Mouse (Mus musculus) liver (tissue): ENCODE measurements around the gene Rpl31.
A peak's percentile ranks its signal among the peaks of the same experiment; 100 is the strongest.

Source experiments
- DNase-seq: peaks from one replicate; pipeline ENCODE4 v3.0.0-alpha.2; 2020; ENCODE audit warnings: mixed read lengths

Rpl31 gene

GRCm38 (mm10) chr1:39367601-39368266, at the start of gene Rpl31:
Gene Rpl31 (plus strand): TSS chr1:39367842.
- DNase-seq, result peak; percentile 96

DNA sequence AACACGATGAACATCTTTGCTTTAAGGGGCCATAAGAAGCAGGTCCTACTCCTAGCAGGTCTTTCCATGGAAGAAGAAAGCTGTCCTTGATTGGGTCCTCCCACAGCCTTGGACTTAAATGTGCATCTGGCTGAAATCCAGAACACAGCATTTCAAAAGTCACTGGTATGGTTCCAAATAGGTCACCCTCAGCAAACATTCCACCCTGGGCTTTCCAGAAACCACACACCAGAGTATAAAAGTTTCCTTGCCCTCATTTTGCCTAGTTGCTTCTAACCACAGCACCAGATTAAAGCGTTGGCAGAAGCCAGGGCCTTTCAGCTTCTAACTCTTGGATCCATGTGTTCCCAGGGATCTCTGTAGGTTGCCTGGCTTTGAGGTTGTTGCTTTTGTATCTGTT, 49.7 kb upstream of the Rpl31 start:
- no peak for DNase-seq

- no peak for DNase-seq
Observed at GRCm38 (mm10) chr1:39318870-39319269, 48.8 kb upstream of the Rpl31 start.

DNA sequence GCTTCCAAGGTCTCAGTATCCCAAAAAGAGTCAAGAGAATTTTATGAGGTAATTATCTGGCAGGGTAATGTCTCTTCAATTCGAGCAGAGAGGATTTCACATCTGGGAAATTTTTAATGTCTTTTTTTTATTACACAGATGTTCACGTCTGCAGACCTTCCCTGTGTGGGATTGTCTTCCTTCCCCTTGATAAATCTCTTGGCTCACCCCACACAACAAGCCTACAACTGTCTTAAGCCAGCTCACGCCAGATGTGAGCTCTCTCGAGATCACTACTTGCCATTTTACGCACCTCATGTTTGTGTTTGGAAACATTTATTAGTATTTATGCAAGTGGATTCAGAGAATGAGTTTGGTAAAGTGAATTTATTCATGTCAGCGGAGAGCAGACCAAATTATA, 45.7 kb upstream of the Rpl31 start:
- DNase-seq, result no peak

DNA sequence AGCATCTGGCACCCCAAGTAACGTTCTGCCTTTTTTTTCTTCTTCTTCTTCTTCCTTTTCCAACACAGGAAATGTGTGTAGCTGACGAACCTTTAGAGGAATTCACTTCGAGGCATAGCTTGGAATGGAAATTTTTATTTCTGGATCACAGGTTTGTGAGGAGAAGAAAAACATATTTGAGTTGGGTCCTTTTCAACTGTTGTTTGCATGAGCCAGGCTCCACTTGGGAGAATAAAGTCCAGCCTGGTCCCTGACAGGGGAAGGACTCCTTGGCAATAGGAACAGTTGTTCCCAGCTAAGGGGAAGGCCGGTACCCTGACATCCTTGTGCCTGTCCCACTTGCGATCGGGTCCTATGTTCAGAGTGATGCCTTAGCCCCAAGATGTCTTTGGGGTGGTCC, 42.4 kb upstream of the Rpl31 start:
- DNase-seq, result no peak

- no peak for DNase-seq
Observed at GRCm38 (mm10) chr1:39327546-39327945, 40.1 kb upstream of the Rpl31 start.

GRCm38 (mm10) chr1:39330857-39331594, 36.6 kb upstream of the Rpl31 start:
- DNase-seq, result no peak

- no peak for DNase-seq
Observed at GRCm38 (mm10) chr1:39332456-39332855, 35.2 kb upstream of the Rpl31 start.

GRCm38 (mm10) chr1:39335561-39336196, 32.0 kb upstream of the Rpl31 start:
- DNase-seq, result no peak

- DNase-seq, result no peak
Observed at GRCm38 (mm10) chr1:39336788-39337187, 30.9 kb upstream of the Rpl31 start.

DNA sequence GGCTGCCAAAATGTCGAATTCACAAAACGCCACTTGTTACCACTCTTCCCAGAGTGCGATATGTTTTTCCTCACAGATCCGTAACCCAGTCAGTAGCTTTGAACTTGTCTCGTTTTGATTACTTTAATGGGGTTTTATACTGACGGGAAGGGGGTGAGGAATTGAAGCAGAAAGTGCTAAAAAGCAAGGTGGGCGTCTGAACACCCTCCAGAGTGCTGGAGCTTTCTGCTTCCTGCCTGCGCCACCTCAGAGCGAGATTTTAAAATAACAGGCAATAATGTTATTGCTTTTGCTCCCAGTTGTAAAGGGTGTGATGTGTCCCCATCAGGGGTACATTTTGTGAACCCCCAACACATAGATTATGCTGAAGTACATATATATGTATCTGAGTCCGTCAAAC, 28.8 kb upstream of the Rpl31 start:
- no peak for DNase-seq

DNA sequence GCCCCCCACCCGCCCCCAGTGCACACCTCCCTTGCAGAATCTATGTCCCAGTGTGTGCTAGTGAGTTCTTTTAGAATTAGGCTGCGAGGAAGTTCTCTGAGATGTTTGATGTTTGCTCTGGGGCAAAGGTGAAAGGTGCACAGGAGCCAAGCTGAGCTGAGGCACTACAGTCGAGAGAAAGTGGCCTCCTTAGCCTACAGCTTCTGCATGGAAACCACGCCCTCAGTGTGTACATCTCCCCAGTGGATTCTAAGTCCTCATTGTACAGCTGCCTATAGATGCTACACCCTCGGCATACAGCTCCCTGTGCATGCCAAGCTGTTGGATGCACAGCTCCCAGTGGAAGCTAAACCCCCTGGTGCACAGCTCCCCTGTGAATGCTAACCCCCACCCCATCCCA, 28.2 kb upstream of the Rpl31 start:
- no peak for DNase-seq

- no peak for DNase-seq
Observed at GRCm38 (mm10) chr1:39340156-39340555, 27.5 kb upstream of the Rpl31 start.

DNA sequence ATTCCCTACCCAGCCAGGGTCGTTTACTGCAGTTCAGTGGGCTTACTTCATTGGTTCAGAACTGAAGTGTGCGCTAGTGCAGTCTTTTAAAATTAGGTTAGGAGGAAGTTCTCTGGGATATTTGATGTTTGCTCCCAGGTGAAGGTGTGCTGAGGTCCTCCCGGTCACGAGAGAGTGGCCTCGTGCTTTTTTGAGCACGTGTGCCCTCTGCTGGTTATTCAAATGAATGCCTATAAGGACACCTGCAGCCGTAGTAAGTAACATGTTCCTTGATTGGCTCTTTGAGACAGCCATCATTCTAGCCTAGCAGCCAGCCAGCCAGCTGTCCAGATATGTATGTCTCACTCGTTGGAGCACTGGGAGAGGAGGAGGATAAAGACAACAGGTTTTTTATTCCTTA, 27.0 kb upstream of the Rpl31 start:
- peak; percentile 20 for DNase-seq

- no peak for DNase-seq
Observed at GRCm38 (mm10) chr1:39341807-39342206, 25.8 kb upstream of the Rpl31 start.

GRCm38 (mm10) chr1:39343242-39343641, 24.4 kb upstream of the Rpl31 start:
- no peak for DNase-seq

DNA sequence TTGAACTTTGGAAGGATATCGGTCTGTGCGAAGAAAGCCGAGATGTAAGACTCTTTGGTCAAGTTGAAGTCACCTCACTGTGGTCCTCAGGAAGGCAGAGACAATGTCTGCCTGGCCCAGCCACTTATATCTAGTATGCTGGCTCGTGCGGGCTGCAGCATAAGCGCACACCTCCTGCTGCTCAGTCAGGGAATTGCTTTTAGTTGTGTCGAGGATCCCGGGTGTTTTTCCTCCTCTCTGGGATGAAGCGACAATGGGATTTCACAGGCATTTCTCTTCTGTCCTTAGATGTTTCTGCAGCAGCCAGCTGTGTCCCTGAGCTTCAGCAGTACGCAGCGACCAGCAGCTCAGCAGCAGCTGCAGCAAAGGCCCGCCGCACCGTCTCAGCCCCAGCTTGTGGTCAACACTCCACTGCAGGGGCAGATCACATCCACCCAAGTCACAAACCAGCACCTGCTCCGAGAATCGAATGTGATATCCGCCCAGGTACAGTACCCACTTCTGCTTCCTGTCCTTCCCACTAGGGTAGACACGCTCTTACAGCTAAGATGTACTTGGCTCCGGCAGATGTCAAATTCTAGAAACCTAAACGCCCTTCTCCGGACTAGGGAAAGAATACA, 22.6 kb upstream of the Rpl31 start:
- no peak for DNase-seq

DNA sequence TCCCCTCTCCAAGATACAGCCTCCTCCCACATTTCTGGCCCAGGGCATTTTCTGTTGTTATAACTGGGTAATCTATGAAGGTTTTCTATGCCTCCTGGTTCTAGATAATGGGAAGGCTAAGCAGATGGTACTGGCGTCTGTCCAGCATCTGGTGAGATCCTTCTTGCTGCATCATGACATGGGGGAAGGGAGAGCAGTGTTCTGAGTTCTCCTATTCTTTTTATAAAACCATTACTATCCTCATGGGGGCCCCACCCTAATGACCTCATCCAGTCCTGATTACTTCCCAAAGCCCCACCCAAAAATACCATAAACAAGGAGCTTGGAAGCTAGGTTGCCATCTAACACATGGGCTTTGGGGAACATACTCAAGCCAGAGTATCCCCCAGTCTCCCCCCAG, 18.6 kb upstream of the Rpl31 start:
- DNase-seq, result no peak

GRCm38 (mm10) chr1:39349427-39349826, 18.2 kb upstream of the Rpl31 start:
- DNase-seq, result no peak

DNA sequence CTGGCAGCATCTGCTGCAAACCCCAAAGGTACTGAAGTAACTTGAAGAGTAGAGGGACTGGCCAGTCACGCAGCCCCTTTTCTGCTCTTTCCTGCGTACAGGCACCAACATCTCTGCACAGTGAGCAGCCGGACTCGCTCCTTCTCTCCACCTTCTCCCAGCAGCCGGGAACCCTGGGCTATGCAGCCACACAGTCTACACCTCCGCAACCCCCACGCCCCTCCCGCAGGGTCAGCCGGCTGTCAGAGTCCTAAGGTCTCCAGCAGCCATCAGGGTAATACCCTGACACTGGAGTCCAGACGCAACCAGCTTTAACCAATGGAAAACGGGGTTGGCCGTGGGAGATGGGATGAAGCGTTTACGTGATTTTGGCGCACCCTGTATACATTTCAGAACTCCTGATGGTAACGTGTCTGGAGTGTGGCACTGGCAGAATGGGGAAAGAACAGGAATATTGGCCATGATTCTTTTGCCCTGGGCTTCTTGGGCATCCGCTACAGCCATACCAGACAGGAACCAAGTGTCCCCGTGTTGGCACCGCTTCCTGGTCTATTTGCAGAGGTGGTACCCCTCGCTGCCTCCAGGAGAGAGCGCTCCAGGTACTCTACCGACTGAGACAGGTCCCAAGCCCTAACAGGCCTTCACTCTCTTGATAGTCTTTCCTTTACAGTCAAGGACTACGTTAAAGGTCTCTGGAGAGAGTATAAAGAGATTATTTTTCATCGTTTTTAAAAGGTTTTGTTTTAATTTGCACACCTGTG, 5.7 kb upstream of the Rpl31 start:
- DNase-seq, result no peak

- peak; percentile 38 for DNase-seq
Observed at GRCm38 (mm10) chr1:39362515-39362893, 5.1 kb upstream of the Rpl31 start.

- DNase-seq, result no peak
Observed at GRCm38 (mm10) chr1:39365562-39365961, 2.1 kb upstream of the Rpl31 start.

DNA sequence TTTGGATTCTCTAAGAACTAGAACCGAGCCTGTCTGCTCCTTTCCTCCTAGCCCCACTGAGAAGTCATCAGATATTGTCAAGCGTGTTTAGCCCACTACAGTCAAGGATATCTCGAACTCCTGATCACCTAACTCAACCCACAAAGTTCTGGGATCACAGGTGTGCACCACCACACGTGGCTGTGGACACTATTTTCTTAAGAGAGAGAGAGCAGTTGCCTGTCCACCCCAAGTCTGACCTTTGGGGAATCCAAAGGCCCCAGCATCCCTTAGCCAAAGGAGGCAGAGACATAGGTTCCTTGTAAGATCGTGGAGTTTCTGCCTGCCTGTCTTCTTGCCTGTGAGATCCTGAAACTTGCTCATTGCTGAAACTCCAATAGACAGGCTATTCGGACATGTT, 597 bp upstream of the Rpl31 start:
- DNase-seq, result no peak
